Mouse (Mus musculus): ENCODE data around the gene Rexo4.

GRCm38 (mm10) chr2:26984640-26985039 is 20.5 kb upstream of the Rexo4 start:
- TF ChIP-seq CTCF (IDR thresholded peaks at IDR 0.05; ENCODE audit: extremely low read depth, insufficient read length, insufficient replicate concordance, low read depth, low read length) (no peak), POLR2A (IDR thresholded peaks at IDR 0.05; ENCODE audit: low read depth, low read length) (no peak)
